Mouse (Mus musculus): ENCODE results near the gene Fam20b.

DNA sequence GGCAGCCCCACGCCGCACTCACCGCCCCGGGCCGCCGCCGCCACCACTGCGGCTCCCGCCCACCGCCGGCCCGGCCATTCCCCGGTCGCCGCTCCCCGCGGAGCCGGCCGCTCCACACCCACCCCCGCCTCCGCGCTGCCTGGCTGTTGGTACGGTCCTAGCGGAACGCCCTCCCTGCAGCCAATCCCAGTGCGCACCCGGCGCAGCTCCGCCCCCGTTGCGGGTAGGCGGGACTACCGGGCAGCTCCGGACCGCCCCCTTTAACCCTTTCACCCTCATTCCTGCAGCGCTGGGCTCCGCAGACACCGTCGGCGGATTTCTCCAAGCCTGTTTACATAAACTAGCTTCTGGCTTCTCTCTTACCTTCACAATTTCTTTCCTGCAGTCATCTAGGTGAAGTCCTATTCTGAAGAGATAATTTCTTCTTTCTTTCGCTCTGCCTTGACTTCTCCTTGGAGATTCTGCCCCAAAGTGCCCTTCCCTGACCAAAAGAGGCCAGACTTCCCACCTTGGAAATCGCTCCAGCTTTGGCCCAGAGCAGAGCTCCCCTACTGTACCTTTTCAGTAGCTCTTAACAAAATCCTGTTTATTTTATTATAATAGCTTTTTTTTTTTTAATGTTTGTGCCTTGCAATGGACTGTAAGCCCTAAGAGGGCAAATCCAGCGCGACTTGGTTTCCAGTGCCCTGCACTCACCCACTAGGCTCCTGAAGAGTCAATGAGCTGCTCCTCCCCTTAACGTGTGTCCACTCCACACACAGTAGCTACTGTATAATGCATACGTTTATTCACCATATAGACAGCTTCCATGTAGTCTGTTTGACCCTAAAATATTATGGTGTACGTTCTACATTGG lies at the start of gene Fam20b:
- no peak for TF ChIP-seq CTCF (IDR thresholded peaks at IDR 0.05; ENCODE audit: borderline replicate concordance, insufficient read depth, low read depth, low read length)
- peak; percentile 54; the same call in 1 of the 2 replicates for TF ChIP-seq POLR2A (IDR thresholded peaks at IDR 0.05; ENCODE audit: borderline replicate concordance, insufficient read depth, low read length)

All from cerebellum, adult 2 months (tissue).